Mouse (Mus musculus) thymus, postnatal 25 days (tissue): ENCODE results near the gene Drosha.
"Not testable (repeated sequence)": the region's sequence is repeated elsewhere in the genome, so short reads cannot be mapped to it uniquely, and the experiment has no call there.

Source experiments
- DNase-seq: peaks from one replicate; pipeline ENCODE4 v3.0.0; 2022

The Drosha gene

DNA sequence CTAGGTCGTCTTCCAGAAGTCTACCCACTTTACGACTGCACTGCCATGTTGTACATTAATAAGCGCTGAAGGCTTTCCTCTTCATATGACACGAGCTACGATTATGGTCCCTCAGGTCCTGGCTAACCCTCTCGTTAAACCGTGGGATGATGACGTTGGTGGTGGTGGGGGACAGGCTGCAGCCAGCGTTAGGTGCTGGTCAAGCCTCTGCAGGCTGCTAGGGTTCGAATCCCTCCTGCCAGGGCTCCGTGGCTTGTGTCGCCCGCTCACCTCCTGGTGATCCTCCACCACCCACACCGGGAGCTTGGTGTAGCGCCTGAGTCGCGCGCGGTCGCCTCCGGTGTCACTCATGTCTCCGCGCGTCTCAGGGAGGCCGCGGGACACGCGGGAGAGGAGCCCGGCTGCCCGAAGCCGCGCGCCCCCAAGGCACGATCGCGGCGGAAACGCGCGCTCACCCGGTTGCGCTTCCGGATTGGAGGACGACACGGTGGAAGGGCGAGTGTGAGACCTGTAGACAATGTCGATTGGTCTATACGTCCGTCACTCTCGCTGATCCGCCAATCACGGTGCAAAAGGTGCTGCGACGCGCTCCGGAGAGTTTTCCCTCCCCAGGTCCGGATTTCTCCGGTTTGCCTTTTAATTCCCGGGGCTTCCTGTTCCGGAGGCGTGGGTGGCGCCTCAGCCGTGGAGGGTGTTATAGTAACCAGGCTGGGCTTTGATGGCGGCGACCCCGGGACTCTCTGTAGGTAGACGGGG, at the start of gene Drosha, which contains the start of gene 6030458C11Rik:
Gene Drosha, plus strand, starts transcription at position 619 of the 756 bp plus-strand sequence.
Gene 6030458C11Rik, minus strand, starts transcription at position 453 of the 756 bp plus-strand sequence.
- DNase-seq = peak; percentile 98

DNA sequence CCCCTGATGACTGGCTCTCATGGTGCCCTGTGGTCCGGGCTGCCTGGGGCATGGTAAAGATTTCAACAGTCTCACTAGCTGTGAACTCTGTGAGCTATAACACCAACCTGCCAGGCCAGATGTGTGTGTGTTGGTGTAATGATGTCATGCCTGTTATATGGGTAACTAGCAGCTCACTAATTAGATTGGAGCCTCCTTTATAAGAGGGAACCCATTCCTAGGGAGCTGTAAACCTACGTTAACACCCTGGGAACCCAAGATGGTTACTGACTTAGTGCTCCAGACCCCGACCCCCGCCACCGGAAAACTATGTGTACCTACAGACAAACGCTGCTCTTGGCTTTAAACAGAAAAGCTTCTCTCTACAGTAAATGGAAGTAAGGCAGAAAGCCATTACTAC, 43.3 kb upstream of the Drosha start:
- DNase-seq = no peak

DNA sequence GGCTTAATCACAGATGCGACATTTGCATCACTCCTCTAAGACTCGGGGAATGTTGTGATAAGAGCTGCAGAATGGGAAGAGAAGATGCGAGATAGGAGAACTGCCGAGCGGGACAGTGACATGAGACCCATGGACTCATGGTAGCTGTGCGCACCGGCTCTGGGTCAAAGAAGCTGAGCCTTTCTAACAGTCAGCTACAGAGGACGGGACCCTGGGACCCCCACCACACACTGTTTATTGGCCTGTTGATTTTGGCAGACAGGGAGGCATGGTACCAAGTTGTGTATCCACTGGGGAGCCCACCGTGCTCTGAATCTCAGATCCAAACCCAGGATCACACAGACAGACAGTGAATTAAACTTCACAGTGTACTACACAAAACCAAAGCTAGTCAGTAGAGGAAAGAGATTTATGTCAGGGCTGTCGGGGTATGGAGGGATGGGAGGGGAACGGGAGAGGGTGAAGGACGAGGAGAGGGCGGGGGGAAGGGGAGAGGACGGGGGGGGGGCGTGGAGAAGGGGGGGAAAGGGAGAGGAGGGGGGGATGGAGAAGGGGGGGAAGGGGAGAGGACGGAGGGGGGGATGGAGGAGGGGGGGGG, 42.8 kb upstream of the Drosha start:
- no peak for DNase-seq

- no peak for DNase-seq
Observed at GRCm38 (mm10) chr15:12788536-12788935, 36.1 kb upstream of the Drosha start.

DNA sequence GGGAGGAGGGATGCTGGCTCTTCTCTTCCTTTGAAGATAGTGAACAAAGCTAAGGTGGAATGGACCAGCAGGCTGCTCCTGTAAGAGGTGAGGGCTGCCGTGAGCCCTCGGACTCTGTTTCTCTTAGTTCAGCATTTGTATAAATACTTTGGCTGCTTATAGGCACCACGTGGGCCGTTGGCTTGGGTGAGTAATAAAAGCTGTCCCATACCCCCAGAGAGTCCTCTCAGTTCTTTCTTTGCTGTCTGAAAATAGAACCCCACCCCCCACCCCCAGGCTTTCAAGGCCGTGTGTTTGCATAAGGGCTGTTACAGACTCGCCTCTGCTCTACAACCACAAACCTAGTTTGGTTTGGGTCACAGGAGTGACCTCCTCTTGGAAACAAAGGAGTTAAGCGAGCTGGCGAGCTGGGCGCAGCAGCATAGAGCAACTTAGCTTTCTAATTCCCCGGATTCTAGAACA, 35.2 kb upstream of the Drosha start:
- DNase-seq = no peak

DNA sequence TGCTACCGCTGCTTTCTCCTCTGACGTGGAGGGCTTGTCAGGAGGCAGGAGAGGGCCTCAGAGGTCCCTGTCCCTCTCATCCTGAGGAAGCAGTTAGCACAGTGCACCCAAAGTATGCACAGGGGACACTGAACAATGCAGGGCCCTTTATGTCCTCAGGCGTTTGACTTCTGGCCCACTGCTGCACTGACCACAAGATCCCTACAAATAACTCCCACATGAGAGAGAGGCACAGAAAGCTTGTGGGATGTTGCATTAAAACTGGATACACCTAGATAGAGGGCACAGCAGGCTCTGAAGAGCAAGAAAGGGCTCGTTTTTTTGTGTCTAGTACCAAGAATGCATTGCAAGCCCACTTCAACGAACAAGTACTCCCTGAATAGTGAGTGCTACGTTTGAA, 30.3 kb upstream of the Drosha start:
- DNase-seq = no peak

DNA sequence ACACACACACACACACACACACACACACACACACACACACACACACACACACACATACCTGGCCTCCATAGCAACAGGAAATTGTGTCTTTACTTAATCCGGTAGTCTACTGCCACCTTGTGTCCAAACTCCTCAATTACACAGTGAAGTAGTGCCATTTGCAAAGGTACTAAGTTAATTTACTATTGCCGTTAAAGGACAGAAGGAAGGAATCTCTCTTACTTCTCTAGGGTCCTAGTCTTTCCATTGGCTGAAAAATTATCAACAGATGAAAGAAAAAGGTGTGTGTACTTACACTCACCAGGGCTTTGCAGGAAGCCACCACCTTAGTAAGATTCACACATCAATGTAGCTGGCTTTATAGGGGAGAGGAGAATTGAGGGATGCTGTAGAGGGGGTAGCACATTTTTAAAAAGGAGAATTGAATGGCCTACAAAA, 29.1 kb upstream of the Drosha start:
- DNase-seq = peak; percentile 48

DNA sequence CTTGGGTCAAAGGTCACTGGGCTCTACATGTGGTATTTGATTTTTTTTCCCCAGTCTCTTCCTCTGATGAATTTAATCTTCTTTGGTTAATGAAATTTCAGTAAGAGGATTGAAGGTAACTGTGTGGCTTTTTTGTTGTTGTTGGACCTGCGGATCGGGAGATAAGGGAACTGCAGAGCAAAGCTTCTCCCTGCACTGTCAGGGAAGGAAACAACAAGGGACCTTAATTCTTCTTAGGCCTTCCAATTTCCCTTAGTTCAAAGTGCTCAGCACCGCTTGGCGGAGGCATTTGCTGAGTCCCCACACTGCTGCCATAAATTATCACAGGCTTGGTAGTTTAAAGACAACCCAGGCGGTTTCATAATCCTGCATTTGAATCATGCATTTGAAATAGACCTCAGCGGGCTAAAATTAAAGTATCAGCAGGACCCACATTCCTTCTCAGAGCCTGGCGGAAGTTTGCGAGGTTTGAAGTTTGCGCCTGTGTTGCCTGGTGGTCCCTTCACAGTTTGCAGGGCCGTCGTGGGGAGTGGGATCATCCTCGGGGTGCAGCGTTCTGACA, 28.6 kb upstream of the Drosha start:
- no peak for DNase-seq

DNA sequence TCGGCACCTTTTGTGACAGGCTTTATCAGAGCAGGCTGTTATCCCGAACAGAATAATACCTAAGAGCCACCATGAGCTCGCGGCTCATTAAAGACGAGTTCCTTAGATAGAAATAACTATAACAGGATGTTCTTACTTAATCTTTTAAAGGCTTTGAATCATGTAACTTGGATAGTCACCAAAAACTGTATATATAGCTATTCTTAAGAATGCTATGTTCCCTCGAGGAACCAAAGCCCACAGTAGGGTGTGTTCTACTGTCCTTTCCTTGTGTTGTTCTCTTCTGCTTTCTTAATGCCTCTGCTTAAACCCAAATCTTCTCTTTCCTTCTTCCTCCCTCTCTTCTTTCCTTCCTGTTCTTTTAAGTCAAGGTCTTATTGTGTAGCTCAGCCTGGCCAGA, 26.6 kb upstream of the Drosha start:
- DNase-seq = no peak

- no peak for DNase-seq
Observed at GRCm38 (mm10) chr15:12800405-12801141, 24.0 kb upstream of the Drosha start.

DNA sequence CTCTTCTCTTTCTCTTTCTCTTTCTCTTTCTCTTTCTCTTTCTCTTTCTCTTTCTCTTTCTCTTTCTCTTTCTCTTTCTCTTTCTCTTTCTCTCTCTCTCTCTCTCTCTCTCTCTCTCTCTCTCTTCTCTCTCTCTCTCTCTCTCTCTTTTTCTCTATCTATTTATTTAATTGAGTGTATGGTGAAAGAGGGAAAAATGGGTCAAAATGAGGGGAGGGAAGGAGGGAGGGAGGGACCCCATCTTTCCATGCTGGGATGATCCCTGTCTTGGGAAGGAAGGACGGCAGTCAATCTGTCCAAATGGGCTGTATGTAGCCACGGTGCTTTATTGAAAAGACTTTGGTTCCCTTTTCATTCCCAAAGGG, 23.5 kb upstream of the Drosha start:
- DNase-seq = not testable (repeated sequence)

DNA sequence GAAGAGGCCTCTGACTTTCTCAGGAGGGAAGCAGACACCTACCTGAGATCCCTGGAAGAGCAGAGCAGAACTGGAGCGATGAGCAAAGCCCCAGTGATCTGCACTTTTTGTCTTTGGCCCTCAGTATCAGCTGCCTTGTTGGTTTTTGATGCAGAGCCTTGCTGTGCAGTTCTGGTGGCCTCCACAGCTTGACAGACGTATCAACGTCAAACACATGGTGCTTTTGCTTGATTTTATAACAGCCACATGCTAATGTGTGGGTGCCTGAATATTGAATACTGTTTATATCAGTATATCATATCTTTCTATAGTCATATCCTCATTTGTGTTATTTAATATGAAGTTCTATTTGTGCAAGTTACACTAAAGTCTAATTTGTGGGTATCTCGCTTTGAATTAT, 19.5 kb upstream of the Drosha start:
- no peak for DNase-seq

DNA sequence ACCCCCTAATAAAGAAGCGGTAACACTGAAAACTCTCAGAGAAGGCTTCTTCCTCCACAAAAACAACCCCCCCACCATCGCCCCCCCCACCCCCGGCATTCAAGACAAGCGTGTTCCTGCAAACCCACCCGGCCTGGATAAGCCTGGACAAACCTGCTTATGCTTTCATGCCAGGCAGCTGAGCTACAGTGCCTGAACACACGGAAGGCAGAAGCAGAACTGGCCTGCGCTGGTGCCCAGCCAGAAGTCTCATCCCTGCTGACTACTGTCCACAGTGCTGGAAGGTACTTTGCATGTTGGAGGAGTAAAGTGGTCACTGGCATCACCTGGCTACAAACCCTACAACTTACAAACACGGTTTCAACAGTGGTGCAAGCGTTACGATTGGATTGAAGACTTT, 17.5 kb upstream of the Drosha start:
- DNase-seq = no peak

DNA sequence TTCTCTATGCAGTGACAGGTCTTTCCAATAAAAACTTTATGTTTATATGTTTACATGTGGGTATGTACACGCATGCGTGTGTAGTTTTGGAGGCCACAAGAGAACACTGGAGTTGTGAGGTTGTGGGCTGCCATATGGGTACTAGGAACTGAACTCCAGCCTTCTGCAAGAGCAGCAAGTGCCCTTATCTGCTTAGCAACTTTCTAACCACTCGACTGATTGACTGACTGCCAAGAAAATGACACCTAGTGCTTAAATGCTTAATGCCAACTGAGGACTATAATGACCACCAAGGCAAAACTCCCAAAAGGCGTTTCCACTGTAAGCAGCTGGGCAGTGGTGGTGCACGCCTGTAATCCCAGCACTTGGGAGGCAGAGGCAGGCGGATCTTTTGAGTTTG, 15.3 kb upstream of the Drosha start:
- no peak for DNase-seq

GRCm38 (mm10) chr15:12812646-12813045, 12.0 kb upstream of the Drosha start:
- no peak for DNase-seq

DNA sequence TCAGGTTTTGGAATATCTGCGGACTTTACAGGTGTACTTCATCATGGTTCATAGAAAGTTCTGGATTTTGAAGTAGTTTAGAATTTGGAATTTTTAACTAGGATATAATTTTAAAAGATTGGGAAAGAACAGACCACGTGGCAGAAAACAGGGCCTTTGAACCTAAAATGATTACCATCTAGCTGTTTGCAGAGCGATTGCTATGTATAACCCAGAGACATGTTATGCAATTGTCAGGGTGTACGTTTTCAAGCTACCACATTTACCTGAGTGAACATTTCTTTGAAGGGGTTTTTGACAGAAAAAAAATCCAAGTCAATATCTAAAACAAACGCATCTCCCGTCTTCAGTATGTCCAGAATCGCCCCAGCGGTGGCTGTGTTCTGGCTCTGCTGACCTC, 7.0 kb upstream of the Drosha start:
- no peak for DNase-seq

DNA sequence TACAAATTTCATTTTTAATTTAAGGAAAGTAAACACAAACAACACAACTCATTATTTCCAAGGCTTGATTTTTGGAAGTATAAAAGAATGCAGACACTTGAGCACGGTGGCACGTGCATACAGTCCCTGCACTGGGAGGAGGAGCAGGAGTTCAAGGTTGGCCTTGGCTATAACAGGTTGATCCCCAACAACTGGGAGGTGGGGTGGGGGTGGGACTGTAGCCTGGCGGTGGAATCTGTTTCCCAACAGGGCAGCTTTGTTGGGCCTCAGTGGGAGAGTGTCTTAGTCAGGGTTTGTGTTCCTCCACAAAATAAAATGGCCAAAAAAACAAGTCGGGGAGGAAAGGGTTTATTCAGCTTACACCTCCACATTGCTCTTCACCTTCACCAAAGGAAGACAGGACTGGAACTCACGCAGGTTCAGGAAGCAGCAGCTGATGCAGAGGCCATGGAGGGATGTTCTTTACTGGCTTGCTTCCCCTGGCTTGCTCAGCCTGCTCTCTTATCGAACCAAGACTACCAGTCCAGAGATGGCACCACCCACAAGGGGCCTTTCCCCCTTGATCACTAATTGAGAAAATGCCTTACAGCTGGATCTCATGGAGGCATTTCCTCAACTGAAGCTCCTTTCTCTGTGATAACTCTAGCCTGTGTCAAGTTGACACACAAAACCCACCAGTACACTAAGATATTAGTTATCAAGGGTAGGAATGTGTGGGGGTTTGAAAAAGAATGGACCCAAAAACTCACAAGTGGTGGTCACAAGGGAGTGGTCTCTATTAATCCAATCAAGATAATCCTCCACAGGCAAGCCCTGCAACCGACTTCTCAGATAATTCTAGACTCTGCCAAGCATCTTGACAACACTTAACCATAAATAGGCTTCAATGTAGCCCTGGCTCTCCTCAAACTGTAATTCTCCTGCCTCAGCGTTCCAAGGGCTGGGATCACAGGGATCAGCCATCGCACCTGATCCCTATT, 1.9 kb upstream of the Drosha start:
- DNase-seq = no peak

GRCm38 (mm10) chr15:12823455-12824119, 1.0 kb upstream of the Drosha start:
- DNase-seq = no peak

DNA sequence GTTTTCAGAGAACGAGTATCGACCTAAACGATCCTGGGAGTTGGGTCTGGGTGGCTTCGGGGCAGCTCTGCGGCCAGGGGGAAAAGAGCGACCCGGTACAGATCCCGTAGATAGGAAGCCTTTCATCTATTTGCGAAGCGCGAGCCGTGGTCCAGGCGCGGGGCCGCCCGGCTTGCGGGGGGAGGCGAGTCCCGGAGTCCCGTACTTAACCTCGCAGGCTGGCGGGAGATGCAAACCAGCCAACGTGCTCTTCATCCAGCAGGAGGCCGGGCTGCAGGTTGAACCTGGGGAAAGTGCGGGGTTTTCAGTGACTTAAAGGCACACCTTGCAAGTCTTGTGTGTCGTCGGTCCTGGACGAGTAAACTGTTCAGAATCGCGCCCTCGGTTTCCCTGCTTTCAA, 350 bp downstream of the Drosha start:
- DNase-seq = no peak

DNA sequence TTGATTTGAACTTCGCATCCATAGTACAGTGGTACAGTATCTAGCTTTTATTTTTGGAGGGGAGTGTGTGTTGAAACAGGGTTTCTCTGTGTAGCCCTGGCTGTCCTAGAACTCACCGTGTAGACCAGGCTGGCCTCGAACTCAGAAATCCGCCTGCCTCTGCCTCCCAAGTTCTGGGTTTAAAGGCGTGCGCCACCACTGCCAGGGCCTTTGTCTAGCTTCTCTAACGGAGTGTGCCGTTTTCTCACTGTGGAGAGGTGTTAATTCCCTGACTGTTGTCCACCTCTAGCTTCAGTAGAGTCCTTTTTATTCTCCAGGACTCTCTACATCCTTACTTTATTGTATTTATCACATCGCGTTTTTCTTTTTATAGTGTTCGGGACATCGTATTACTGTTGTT, 793 bp downstream of the Drosha start:
- DNase-seq = no peak

- no peak for DNase-seq
Observed at GRCm38 (mm10) chr15:12829878-12830277, 5.3 kb downstream of the Drosha start.

- no peak for DNase-seq
Observed at GRCm38 (mm10) chr15:12832599-12832998, 8.0 kb downstream of the Drosha start.
